Mouse (Mus musculus) thymus, adult 2 months (tissue): ENCODE data around the gene Mbtps1.

Experiments
- CTCF ChIP-seq: fragments of 200-500 bp; IDR thresholded peaks from 2 replicates; pipeline ENCODE4 v1.5.1; 2012; ENCODE audit warnings: mild to moderate bottlenecking, control low read depth, low read length, moderate library complexity, borderline replicate concordance; ENCODE audit not compliant: control insufficient read depth, poor library complexity, insufficient read depth; ENCODE audit errors: extremely low read depth
- POLR2A ChIP-seq: fragments of 200-500 bp; IDR thresholded peaks from 2 replicates; pipeline ENCODE4 v1.6.1; 2012; ENCODE audit warnings: mild to moderate bottlenecking, low read length, control low read depth, moderate library complexity; ENCODE audit not compliant: control insufficient read depth, poor library complexity, insufficient read depth; ENCODE audit errors: extremely low read depth

GRCm38 (mm10) chr8:119588844-119589243 is 30.3 kb upstream of the Mbtps1 start:
- no peak for TF ChIP-seq CTCF
- TF ChIP-seq POLR2A, result no peak
